Mouse (Mus musculus) thymus, adult 2 months (tissue): ENCODE measurements around the gene Hspa2.

Experiments used
- CTCF ChIP-seq: fragments of 200-500 bp; IDR thresholded peaks from 2 replicates; pipeline ENCODE4 v1.5.1; 2012; ENCODE audit warnings: mild to moderate bottlenecking, control low read depth, low read length, moderate library complexity, borderline replicate concordance; ENCODE audit not compliant: control insufficient read depth, poor library complexity, insufficient read depth; ENCODE audit errors: extremely low read depth
- POLR2A ChIP-seq: fragments of 200-500 bp; IDR thresholded peaks from 2 replicates; pipeline ENCODE4 v1.6.1; 2012; ENCODE audit warnings: mild to moderate bottlenecking, low read length, control low read depth, moderate library complexity; ENCODE audit not compliant: control insufficient read depth, poor library complexity, insufficient read depth; ENCODE audit errors: extremely low read depth

DNA sequence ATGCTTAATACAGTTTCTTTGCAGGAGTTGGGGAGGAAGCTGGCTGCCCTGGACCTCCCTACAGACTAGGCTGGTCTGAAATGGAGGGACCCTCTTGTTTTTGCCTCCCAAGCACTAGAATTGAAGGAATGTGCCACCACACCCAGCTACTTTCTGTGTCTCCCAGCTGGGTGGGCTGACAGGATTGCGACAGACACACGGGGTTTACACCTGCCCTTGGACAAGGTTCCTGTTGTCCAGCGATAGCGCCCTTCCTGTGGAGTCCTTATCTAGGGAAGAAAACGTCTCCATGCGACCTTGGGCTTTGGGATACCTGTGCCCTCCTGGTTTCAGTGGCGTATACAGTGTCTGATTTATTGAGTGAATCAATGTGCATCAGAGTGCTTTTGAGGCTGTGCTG lies 23.8 kb upstream of the Hspa2 start:
- no peak for TF ChIP-seq CTCF
- TF ChIP-seq POLR2A = no peak
